Mouse (Mus musculus): ENCODE results near the gene Rpl27.
"Not testable (repeated sequence)": the region's sequence is repeated elsewhere in the genome, so short reads cannot be mapped to it uniquely, and the experiment has no call there.

The Rpl27 gene

GRCm38 (mm10) chr11:101448274-101448746 lies 6.2 kb downstream of the Rpl27 start, which contains the start of gene Ifi35:
Gene Ifi35 (plus strand): TSS chr11:101448407.
- peak; percentile 84 for DNase-seq

DNA sequence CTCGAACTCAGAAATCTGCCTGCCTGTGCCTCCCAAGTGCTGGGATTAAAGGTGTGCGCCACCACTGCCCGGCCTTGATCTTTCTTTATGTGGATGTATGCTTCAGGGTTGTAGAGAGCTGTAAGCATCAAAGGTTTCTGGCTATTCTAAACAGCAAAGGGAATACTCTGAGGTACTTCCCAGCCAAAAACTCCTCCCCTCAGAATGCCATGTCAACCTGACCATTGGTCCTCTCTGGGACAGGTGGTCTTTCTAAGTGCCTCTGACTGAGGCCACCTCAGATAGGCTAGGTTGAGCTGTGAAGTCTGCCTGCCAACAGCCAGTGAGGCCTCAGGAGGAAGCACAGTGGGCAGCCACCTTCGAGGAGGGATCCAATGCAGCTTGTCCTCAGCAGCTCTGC lies 6.8 kb downstream of the Rpl27 start:
- DNase-seq, result no peak

GRCm38 (mm10) chr11:101449596-101449995 lies 7.5 kb downstream of the Rpl27 start:
- not testable (repeated sequence) for DNase-seq

- DNase-seq, result no peak
These were observed 8.3 kb downstream of the Rpl27 start for GRCm38 (mm10) chr11:101450394-101450793.

DNA sequence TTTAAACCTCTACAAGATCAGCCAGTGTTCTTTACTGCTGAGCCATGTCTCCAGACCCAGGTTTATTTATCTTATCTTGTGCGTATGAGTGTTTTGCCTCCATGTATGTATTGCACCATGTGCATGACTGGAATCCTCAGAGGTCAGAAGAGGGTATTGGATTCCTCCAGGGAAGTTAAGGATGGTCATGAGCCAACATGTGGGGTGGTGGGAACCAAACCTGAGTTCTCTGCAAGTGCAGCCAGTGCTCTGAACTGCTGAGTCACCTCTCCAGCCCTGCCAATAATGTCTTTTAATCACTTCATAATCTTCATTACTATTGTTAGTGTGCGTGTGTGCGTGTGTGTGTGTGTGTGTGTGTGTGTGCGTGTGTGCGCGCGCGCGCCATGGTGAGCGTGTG lies 9.4 kb downstream of the Rpl27 start:
- no peak for DNase-seq

GRCm38 (mm10) chr11:101452093-101452774 lies 10.1 kb downstream of the Rpl27 start:
- no peak for DNase-seq

GRCm38 (mm10) chr11:101454702-101455101 lies 12.6 kb downstream of the Rpl27 start:
- no peak for DNase-seq

GRCm38 (mm10) chr11:101455627-101456026 lies 13.5 kb downstream of the Rpl27 start:
- no peak for DNase-seq

DNA sequence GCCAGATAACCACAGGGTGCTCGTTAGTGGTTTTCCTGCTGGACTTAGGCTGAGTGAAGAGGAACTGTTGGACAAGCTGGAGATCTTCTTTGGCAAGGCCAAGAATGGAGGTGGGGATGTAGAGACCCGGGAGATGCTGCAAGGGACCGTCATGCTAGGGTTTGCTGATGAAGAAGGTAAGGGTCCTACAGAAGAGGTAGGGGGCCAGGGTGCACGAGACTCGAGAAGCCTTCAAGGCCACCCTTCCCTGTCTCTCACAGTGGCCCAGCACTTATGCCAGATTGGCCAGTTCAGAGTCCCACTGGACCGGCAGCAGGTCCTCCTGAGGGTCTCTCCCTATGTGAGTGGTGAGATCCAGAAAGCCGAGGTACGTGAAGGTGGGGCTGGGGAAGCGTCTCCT lies 15.5 kb downstream of the Rpl27 start:
- DNase-seq, result no peak

DNA sequence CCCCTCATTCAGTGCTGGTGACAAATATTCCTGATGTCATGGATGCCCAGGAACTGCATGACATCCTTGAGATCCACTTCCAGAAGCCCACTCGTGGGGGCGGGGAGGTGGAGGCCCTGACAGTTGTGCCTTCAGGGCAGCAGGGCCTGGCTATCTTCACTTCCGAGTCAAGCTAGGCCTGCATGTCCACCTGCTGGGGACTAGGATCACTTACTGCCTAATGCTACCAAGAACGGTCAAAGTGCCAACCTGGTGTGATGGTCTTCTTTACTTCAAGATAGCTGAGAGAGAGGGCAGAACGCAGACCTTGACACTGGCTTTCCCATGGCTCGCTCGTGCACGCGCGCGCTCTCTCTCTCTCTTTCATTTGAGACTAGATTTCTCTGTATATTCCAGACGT lies 16.1 kb downstream of the Rpl27 start:
- DNase-seq, result no peak

DNA sequence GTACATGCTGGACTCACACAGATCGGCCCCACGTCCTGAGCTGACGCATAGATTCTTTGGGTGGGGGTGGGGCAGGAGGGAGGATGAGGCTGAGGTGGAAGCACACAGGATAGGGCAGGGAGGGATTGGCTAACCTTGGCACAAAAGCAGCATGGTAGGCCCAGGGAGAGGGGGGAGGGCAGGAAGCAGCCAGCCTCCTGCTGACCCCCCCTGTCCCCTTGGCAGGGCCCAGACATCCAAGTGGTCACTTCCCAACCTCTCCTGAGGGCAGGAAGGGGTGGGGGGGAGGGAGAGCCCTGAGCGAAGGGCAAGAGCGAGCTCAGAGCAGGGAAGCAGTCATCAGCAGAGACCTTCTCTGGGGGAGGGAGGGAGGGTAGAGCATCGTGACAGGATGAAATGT lies 17.6 kb downstream of the Rpl27 start:
- peak; percentile 39 for DNase-seq

GRCm38 (mm10) chr11:101460321-101460720 lies 18.2 kb downstream of the Rpl27 start:
- no peak for DNase-seq

- no peak for DNase-seq
These were observed 20.0 kb downstream of the Rpl27 start for GRCm38 (mm10) chr11:101462141-101462540.

GRCm38 (mm10) chr11:101462583-101463440 lies 20.7 kb downstream of the Rpl27 start:
- DNase-seq, result no peak

- DNase-seq, result no peak
These were observed 22.4 kb downstream of the Rpl27 start, which contains the start of gene Rnd2 for GRCm38 (mm10) chr11:101464211-101465100. Gene Rnd2 (plus strand): TSS chr11:101464999.

- peak; percentile 68 for DNase-seq
These were observed 23.2 kb downstream of the Rpl27 start for GRCm38 (mm10) chr11:101465101-101465868.

DNA sequence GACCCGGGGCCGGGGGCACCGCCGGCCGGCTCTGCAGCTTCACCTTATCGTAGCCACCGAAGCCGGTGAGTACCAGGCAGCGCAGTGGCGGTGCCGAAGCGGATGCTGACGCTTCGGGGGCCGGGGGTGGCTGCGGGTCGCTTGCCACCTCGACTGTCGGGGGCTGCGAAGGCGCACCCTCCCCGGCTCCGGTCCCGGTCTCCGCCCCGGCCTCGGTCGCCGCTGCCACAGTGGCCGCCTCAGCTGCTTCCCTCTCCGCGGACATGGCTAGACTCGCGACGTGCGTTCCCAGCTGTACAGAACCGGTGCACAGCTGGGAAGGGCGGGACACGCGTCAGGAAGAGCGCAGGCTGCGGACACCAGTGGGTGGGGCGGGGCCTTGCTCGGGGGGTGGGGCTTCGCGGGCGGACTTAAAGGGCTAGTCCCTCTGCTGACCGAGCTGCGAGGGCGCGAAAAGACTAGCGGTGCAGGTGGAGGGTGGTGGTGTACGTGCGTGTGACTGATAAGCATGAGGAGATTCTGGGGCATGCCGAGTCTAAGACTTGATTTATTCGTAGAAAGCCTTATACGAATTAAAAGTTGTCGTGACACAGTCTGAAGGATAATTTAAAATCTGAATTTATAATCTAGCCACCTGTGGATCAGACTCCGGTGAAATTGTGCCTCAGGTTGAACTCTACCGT lies 23.9 kb downstream of the Rpl27 start, which contains the start of gene Vat1:
TSS of gene Vat1 (minus strand) at position 362 of the 683 bp plus-strand sequence.
- DNase-seq, result peak; percentile 59

- DNase-seq, result not testable (repeated sequence)
These were observed 24.5 kb downstream of the Rpl27 start for GRCm38 (mm10) chr11:101466552-101466950.

- DNase-seq, result peak; percentile 83
These were observed 25.6 kb downstream of the Rpl27 start for GRCm38 (mm10) chr11:101467477-101468262.

GRCm38 (mm10) chr11:101468263-101468688 lies 26.2 kb downstream of the Rpl27 start:
- DNase-seq, result no peak

Measured in kidney, adult 11 months (tissue).